Mouse (Mus musculus): ENCODE results near the gene Arrdc1. TPM values are rescaled to one million over a fixed set of nuclear protein-coding genes. Genes with fewer than 3 reads are reported as not detected.

Gene Arrdc1
- 90.3 TPM for polyA plus RNA-seq (2015; fragmentation: Illumina TruSeq; extraction: RNeasy Lipid Tissue Mini Kit (QIAGEN cat#74804); ENCODE audit: insufficient read depth, low replicate concordance)

GRCm38 (mm10) chr2:24935057-24935796, at the start of gene Arrdc1:
Gene Arrdc1 (minus strand): TSS chr2:24935252.

DNA sequence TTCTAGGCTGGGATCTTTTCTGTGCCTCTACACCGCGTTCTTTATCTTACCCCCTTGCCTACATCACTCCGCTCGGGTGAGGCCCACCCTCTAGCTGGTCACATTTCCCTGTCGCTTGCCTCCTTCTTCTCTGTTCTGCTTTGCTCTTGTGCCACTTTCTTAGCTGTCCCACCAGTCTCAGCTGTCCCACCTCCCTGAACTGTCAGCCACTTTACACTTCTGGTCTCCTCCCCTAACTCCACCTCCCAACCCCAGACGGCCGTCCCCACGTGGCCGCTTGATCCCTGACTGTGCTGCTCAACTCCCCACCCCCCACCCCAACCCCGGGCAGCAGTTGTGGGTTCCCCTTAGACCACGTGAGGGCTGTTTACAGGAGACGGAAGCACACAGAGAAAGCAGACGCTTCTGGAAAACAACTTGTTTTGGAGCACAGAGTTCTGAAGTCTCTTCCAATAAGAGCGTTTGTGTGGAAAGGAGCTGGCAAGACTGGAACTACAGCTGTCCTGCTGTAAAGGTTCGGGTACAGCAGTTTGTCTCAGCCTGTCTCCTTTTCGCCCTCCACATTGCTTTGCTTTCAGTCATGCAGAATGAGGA, 40.7 kb upstream of the Arrdc1 start, which contains the start of gene Pnpla7:
Pnpla7 (plus strand) TSS at position 330 of the 594 bp plus-strand sequence.

GRCm38 (mm10) chr2:24974906-24975703, 40.1 kb upstream of the Arrdc1 start, which contains the start of gene Mrpl41:
Gene Mrpl41 (minus strand): TSS chr2:24975098.

GRCm38 (mm10) chr2:24962304-24963000, 27.4 kb upstream of the Arrdc1 start, which contains the start of gene Dph7:
Gene Dph7 (plus strand): TSS chr2:24962400.

GRCm38 (mm10) chr2:24949421-24950188, 14.6 kb upstream of the Arrdc1 start, which contains the start of gene Zmynd19:
Gene Zmynd19 (plus strand): TSS chr2:24949792.

GRCm38 (mm10) chr2:24918930-24919838, 15.9 kb downstream of the Arrdc1 start, which contains the start of gene Ehmt1:
Gene Ehmt1 (minus strand): TSS chr2:24919614.

Other genes starting within 250 kb of the Arrdc1 start
- 1.4 TPM for gene Cacna1b, start 172.1 kb downstream of the Arrdc1 start, polyA plus RNA-seq (2015; fragmentation: Illumina TruSeq; extraction: RNeasy Lipid Tissue Mini Kit (QIAGEN cat#74804); ENCODE audit: insufficient read depth, low replicate concordance)
- gene Ehmt1, start 15.6 kb downstream of the Arrdc1 start, polyA plus RNA-seq (2015; fragmentation: Illumina TruSeq; extraction: RNeasy Lipid Tissue Mini Kit (QIAGEN cat#74804); ENCODE audit: insufficient read depth, low replicate concordance) = 40.7 TPM
- gene Zmynd19, start 14.5 kb upstream of the Arrdc1 start, polyA plus RNA-seq (2015; fragmentation: Illumina TruSeq; extraction: RNeasy Lipid Tissue Mini Kit (QIAGEN cat#74804); ENCODE audit: insufficient read depth, low replicate concordance) = 14.0 TPM
- 22.9 TPM for gene Dph7, start 27.1 kb upstream of the Arrdc1 start, polyA plus RNA-seq (2015; fragmentation: Illumina TruSeq; extraction: RNeasy Lipid Tissue Mini Kit (QIAGEN cat#74804); ENCODE audit: insufficient read depth, low replicate concordance)
- 39.9 TPM for gene Mrpl41, start 39.8 kb upstream of the Arrdc1 start, polyA plus RNA-seq (2015; fragmentation: Illumina TruSeq; extraction: RNeasy Lipid Tissue Mini Kit (QIAGEN cat#74804); ENCODE audit: insufficient read depth, low replicate concordance)
- 59.7 TPM for gene Pnpla7, start 40.8 kb upstream of the Arrdc1 start, polyA plus RNA-seq (2015; fragmentation: Illumina TruSeq; extraction: RNeasy Lipid Tissue Mini Kit (QIAGEN cat#74804); ENCODE audit: insufficient read depth, low replicate concordance)
- 15.8 TPM for gene Nsmf, start 119.1 kb upstream of the Arrdc1 start, polyA plus RNA-seq (2015; fragmentation: Illumina TruSeq; extraction: RNeasy Lipid Tissue Mini Kit (QIAGEN cat#74804); ENCODE audit: insufficient read depth, low replicate concordance)
- gene Entpd8, start 145.1 kb upstream of the Arrdc1 start, polyA plus RNA-seq (2015; fragmentation: Illumina TruSeq; extraction: RNeasy Lipid Tissue Mini Kit (QIAGEN cat#74804); ENCODE audit: insufficient read depth, low replicate concordance) = not detected
- gene Noxa1, start 159.9 kb upstream of the Arrdc1 start, polyA plus RNA-seq (2015; fragmentation: Illumina TruSeq; extraction: RNeasy Lipid Tissue Mini Kit (QIAGEN cat#74804); ENCODE audit: insufficient read depth, low replicate concordance) = not detected
- 4.6 TPM for gene Nrarp, start 245.5 kb upstream of the Arrdc1 start, polyA plus RNA-seq (2015; fragmentation: Illumina TruSeq; extraction: RNeasy Lipid Tissue Mini Kit (QIAGEN cat#74804); ENCODE audit: insufficient read depth, low replicate concordance)